In the genomic region with DNA sequence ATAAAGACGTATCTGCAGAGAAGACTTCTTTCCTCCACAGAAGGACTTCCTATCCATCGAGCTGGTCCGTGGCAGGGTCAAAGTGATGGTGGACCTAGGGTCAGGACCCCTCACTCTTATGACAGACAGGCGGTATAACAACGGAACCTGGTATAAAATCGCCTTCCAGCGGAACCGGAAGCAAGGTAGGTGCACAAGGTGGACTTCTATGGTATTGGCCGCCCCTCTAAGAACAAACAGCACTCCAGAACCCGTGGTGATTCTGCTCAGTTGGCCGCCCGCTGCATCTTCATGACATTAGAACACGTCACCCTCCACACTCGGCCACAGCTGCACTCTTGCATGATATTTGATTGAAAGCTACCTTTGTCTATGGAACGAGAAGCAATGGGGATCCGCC, we compare ENCODE assay signal across 17 mouse cellular contexts.
"Had no signal": no experiment of that assay in that cellular context is flagged by ENCODE, and none has a peak within 500 bp of the region (broad histone marks: within the 10 kb centered on the region; RNA-seq: fewer than 3 reads in every experiment).

No protein-coding gene starts in this region.

- H3K27me3 ChIP-seq: neural tube, embryonic 12.5 days; neural tube, embryonic 13.5 days; neural tube, embryonic 15.5 days; stomach, embryonic 15.5 days had no signal

- H3K4me3 ChIP-seq: neural tube, embryonic 12.5 days; neural tube, embryonic 13.5 days; neural tube, embryonic 15.5 days; stomach, embryonic 15.5 days had no signal

- H3K9me3 ChIP-seq: neural tube, embryonic 12.5 days; neural tube, embryonic 13.5 days; neural tube, embryonic 15.5 days; stomach, embryonic 15.5 days had no signal

- H3K27ac ChIP-seq: neural tube, embryonic 12.5 days; neural tube, embryonic 13.5 days; neural tube, embryonic 15.5 days; stomach, embryonic 15.5 days; stomach, postnatal 0 days had no signal

- H3K4me2 ChIP-seq: neural tube, embryonic 12.5 days; neural tube, embryonic 13.5 days; neural tube, embryonic 15.5 days; stomach, embryonic 15.5 days had no signal

- H3K4me1 ChIP-seq: neural tube, embryonic 12.5 days; neural tube, embryonic 13.5 days; neural tube, embryonic 15.5 days; stomach, embryonic 15.5 days had no signal

- DNase-seq: retina, postnatal 1 day; right cerebral cortex, adult 18-20 months; right cerebral cortex, postnatal 14 days; right cerebral cortex, postnatal 25 days; right cerebral cortex, postnatal 4 days; spleen, adult 18-20 months; thymus, adult 18-20 months; thymus, adult 2 months; thymus, postnatal 14 days; thymus, postnatal 25 days; thymus, postnatal 36 days; thymus, postnatal 4 days had no signal

- H3K9ac ChIP-seq: neural tube, embryonic 12.5 days; neural tube, embryonic 13.5 days; neural tube, embryonic 15.5 days; stomach, embryonic 15.5 days had no signal

- H3K36me3 ChIP-seq: stomach, embryonic 15.5 days had no signal
